Mouse (Mus musculus) intestine, embryonic 15.5 days (tissue): ENCODE measurements around the gene Pdzd8. TPM values are rescaled to one million over a fixed set of nuclear protein-coding genes. Genes with fewer than 3 reads are reported as not detected.

Experiments
- ATAC-seq: fragments of 200-750 bp; cut with Nextera tagmentation; 2 replicates; pipeline ENCODE4 v1.8.0; 2017; ENCODE audit warnings: moderate TSS enrichment, moderate library complexity
- H3K27ac ChIP-seq: fragments of 300-500 bp; sonication (generic); 2 replicates; pipeline ENCODE4 v1.5.1; 2015; ENCODE audit warnings: mild to moderate bottlenecking, inconsistent platforms
- H3K27me3 ChIP-seq: fragments of 300-500 bp; sonication (generic); replicated peaks from 2 replicates; pipeline ENCODE4 v1.6.1; 2015; ENCODE audit warnings: inconsistent platforms
- H3K36me3 ChIP-seq: fragments of 300-500 bp; sonication (generic); 2 replicates; pipeline ENCODE4 v1.6.1; 2015; ENCODE audit warnings: inconsistent platforms
- H3K4me1 ChIP-seq: fragments of 300-500 bp; sonication (generic); replicated peaks from 2 replicates; pipeline ENCODE4 v1.6.1; 2015; ENCODE audit warnings: inconsistent platforms
- H3K4me2 ChIP-seq: fragments of 300-500 bp; sonication (generic); replicated peaks from 2 replicates; pipeline ENCODE4 v1.6.1; 2015; ENCODE audit warnings: mild to moderate bottlenecking, inconsistent platforms
- H3K4me3 ChIP-seq: fragments of 300-500 bp; sonication (generic); replicated peaks from 2 replicates; pipeline ENCODE4 v1.5.1; 2015; ENCODE audit warnings: inconsistent platforms
- H3K9ac ChIP-seq: fragments of 300-500 bp; sonication (generic); 2 replicates; pipeline ENCODE4 v1.6.1; 2015; ENCODE audit warnings: inconsistent platforms
- H3K9me3 ChIP-seq: fragments of 300-500 bp; sonication (generic); 2 replicates; pipeline ENCODE4 v1.6.1; 2016; ENCODE audit warnings: inconsistent platforms
- WGBS: fragments of 180-500 bp; shearing (Covaris S2); methylation state at CpG from one replicate; pipeline ENCODE4 v1.1.7; 2015; 5-methylcytosine and 5-hydroxymethylcytosine counted together
- polyA plus RNA-seq: library from polyadenylated mRNA; unstranded; fragments of >200 nt; fragmentation: Nextera tagmentation; extraction: Ambion mirVana; gene quantifications from 2 replicates; pipeline ENCODE4 v1.2.1, GENCODE M21; 2015

Pdzd8 gene
- polyA plus RNA-seq, 1 experiment from 2014 or later = 10.1 TPM

DNA sequence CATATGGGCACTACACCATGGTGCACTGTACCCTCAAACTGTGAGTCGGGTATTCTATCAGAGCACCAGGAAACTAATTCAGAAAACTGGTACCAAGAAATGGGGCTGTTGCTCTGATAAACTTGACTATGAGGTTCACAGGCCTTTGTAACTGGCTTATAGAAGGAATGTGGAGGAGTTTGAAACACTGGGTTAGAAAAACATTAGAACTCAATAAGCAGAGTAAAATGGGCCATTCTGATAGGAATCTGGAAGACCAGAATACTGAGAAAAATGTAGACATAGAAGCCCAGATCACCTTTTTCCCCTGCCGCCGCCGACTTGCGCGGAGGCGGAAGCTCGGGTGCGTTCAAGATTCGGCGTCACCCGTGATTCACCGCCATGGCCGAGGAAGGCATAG is 23.6 kb downstream of the Pdzd8 start, which contains the start of gene Rps12-ps3:
Gene Rps12-ps3 (plus strand): TSS at position 301 of the 400 bp plus-strand sequence.
- no peak within 1 kb of the TSS for H3K4me3 ChIP-seq
- no peaks in the 10 kb centered on the region for H3K36me3 ChIP-seq
- H3K9ac ChIP-seq = no peak within 1 kb of the TSS
- no peaks in the 10 kb centered on the region for H3K27me3 ChIP-seq
- H3K4me1 ChIP-seq = no peaks in the 10 kb centered on the region
- no peak within 1 kb of the TSS for H3K27ac ChIP-seq
- no peaks in the 10 kb centered on the region for H3K9me3 ChIP-seq
- no peak for ATAC-seq
- H3K4me2 ChIP-seq = no peak within 1 kb of the TSS
- WGBS = 98% methylated on average over 14 of the region's 14 CpGs

DNA sequence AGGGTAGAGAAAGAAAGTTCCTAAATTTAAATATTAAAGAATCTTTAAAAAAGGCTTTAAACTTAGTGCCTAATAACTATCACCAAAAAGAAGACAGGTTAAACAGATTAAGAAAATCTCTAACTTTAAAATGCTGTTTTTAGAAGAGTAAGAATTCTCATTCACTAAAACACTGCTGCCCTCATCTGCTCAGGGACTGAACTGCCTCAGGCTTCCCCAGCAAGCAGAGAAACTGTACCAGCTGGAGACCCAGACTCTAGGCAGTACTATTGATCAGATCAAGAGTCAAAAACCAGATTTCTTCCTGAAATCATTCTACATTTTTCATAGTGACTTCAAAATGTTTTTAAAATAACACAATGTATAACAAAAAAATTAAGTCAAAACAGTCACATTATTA is 29.0 kb downstream of the Pdzd8 start:
- Histone ChIP-seq H3K4me3 (no peak overlapping the region), H3K36me3 (no peaks in the 10 kb centered on the region), H3K27me3 (no peaks in the 10 kb centered on the region), H3K9me3 (no peaks in the 10 kb centered on the region), H3K27ac (no peak overlapping the region), H3K4me2 (no peak overlapping the region), H3K4me1 (no peaks in the 10 kb centered on the region), H3K9ac (no peak overlapping the region)
- no peak for ATAC-seq

DNA sequence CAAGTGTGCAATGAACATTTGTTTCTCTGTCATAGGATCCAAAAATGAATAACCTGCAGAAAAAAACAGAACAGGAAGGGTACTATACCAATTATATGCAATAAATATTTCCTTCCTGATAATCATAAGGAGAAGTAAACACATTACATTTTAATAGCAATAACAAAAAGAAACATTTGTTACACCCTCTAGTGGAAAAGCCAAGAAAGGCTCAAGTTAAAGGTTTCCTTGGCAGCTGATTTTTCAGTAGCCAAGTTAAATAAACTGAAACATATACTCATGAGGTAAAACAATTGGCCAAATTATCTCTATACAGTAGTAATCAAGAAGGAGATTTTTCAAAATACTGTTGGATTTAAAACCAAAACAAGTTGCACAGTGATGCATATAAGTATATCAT is 30.3 kb downstream of the Pdzd8 start:
- Histone ChIP-seq H3K36me3 (no peaks in the 10 kb centered on the region), H3K27ac (no peak overlapping the region), H3K4me1 (no peaks in the 10 kb centered on the region)

DNA sequence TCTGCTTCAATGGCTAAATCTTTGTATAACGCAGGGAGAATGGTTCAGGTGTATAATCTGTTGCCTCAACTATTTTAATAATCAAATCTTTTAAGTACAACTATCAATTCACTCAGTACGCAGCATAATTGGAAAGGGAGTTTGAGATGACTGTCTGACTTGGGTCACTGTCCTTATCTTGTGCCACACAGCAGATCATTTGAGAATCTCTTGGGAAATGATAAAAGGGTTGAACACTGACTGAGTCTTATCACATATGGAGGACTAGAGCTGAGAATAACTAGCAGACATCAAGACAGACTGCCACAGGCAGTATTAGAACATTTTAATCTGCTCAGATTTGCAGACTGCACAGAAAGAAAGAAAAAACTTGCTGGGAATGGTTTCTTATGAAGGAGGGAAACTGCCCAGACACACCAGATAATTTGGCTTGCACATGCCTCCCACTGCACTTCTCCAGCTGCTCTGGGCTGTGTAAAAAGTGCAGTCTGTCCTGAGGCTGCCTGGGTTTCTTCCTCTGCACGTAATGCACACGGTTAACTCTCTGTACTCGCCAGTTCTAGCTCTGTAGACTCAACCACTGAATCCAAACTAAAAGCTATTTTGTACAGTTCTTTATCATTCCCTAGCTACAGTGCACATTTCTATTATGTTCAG is 53.3 kb downstream of the Pdzd8 start:
- ATAC-seq = no peak
- Histone ChIP-seq H3K4me1 (no peaks in the 10 kb centered on the region), H3K4me3 (no peak overlapping the region), H3K4me2 (no peak overlapping the region), H3K9me3 (no peaks in the 10 kb centered on the region), H3K9ac (no peak overlapping the region), H3K36me3 (no peaks in the 10 kb centered on the region), H3K27me3 (no peaks in the 10 kb centered on the region), H3K27ac (no peak overlapping the region)
- 77% methylated on average over 5 of the region's 5 CpGs for WGBS

More for the DNA sequence above, 30.3 kb downstream of the Pdzd8 start:
- Histone ChIP-seq H3K4me2 (no peak overlapping the region), H3K9me3 (no peaks in the 10 kb centered on the region), H3K27me3 (no peaks in the 10 kb centered on the region), H3K4me3 (no peak overlapping the region), H3K9ac (no peak overlapping the region)
- ATAC-seq = no peak

DNA sequence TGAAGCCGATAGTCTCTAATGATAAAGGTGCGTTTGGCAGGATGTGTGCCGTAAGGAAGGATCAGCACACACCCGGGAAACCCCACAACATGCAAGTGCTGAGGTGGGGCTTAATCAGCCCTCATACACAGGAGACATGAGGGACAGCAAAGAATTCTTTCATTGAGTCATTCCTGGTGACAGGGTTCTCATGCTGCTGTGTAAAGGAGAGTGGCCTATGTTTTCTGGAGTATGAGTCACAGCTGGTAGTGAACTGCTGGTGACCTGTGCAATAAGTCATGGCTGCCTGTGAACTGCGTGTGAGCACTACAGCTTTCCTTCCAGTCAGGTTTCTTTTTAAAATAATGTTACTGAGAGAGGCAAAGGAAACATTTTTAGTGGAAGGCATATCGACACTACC is 55.8 kb downstream of the Pdzd8 start:
- Histone ChIP-seq H3K36me3 (no peaks in the 10 kb centered on the region), H3K9ac (no peak overlapping the region), H3K4me1 (no peaks in the 10 kb centered on the region), H3K27ac (no peak overlapping the region), H3K9me3 (no peaks in the 10 kb centered on the region), H3K4me3 (no peak overlapping the region), H3K27me3 (no peaks in the 10 kb centered on the region), H3K4me2 (no peak overlapping the region)
- WGBS = 79% methylated on average over 6 of the region's 6 CpGs
- no peak for ATAC-seq

- ATAC-seq = no peak
Measured at GRCm38 (mm10) chr19:59289042-59289441, 56.5 kb downstream of the Pdzd8 start.

GRCm38 (mm10) chr19:59282001-59282400 is 63.6 kb downstream of the Pdzd8 start:
- no peaks in the 10 kb centered on the region for H3K27me3 ChIP-seq
- no peak overlapping the region for H3K27ac ChIP-seq
- no peaks in the 10 kb centered on the region for H3K36me3 ChIP-seq
- WGBS = 68% methylated on average over 3 of the region's 3 CpGs
- no peak overlapping the region for H3K4me3 ChIP-seq
- H3K9ac ChIP-seq = no peak overlapping the region
- H3K9me3 ChIP-seq = no peaks in the 10 kb centered on the region
- H3K4me1 ChIP-seq = no peaks in the 10 kb centered on the region
- H3K4me2 ChIP-seq = no peak overlapping the region
- ATAC-seq = no peak

More at GRCm38 (mm10) chr19:59289042-59289441, 56.5 kb downstream of the Pdzd8 start:
- Histone ChIP-seq H3K4me2 (no peak overlapping the region), H3K4me3 (no peak overlapping the region), H3K27ac (no peak overlapping the region), H3K36me3 (no peaks in the 10 kb centered on the region), H3K4me1 (no peaks in the 10 kb centered on the region), H3K27me3 (no peaks in the 10 kb centered on the region), H3K9ac (no peak overlapping the region), H3K9me3 (no peaks in the 10 kb centered on the region)

GRCm38 (mm10) chr19:59280841-59281240 is 64.7 kb downstream of the Pdzd8 start:
- ATAC-seq = no peak
- H3K27ac ChIP-seq = no peak overlapping the region

DNA sequence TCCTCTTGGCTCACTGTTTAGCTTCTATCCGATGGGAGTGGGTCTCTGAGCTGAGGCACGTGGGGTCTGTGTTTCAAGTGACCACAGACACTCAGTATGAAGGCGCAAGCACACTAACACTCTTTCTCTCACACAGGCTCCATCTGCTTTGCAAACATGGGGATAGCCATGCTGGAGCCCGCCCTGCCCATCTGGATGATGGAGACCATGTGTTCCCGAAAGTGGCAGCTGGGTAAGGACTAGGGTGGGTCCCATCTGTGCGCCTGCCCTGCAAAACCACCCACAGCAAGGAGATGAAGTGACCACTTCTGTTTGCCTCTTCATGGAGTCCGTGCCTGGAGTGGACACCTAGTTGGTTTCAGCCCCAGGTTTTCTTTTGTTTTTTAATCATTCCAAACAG is 69.2 kb downstream of the Pdzd8 start:
- no peak overlapping the region for H3K27ac ChIP-seq
- ATAC-seq = no peak
- no peaks in the 10 kb centered on the region for H3K9me3 ChIP-seq
- H3K4me2 ChIP-seq = no peak overlapping the region
- no peaks in the 10 kb centered on the region for H3K27me3 ChIP-seq
- H3K9ac ChIP-seq = no peak overlapping the region
- H3K4me1 ChIP-seq = no peaks in the 10 kb centered on the region
- no peak overlapping the region for H3K4me3 ChIP-seq
- WGBS = 78% methylated on average over 7 of the region's 7 CpGs
- H3K36me3 ChIP-seq = no peaks in the 10 kb centered on the region

More at GRCm38 (mm10) chr19:59280841-59281240, 64.7 kb downstream of the Pdzd8 start:
- Histone ChIP-seq H3K9me3 (no peaks in the 10 kb centered on the region), H3K4me1 (no peaks in the 10 kb centered on the region), H3K36me3 (no peaks in the 10 kb centered on the region), H3K4me3 (no peak overlapping the region), H3K9ac (no peak overlapping the region), H3K4me2 (no peak overlapping the region), H3K27me3 (no peaks in the 10 kb centered on the region)

DNA sequence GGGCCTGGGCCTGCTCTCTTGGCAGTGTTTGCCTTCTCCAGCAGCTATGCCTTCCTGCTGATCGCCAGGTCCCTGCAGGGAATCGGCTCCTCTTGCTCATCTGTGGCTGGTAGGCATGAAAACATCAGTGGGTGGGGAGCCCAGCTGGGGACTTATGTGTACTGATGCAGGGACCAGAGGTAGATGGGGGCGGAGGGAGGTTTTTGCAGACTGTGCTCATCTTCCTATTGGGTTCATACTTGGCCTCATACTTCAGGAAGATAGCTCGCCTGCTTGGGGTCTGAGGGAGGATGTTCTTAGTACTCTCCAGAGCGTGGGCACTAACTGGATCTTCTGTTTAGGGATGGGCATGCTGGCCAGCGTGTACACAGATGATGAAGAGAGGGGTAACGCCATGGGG is 72.4 kb downstream of the Pdzd8 start:
- no peak for ATAC-seq
- no peaks in the 10 kb centered on the region for H3K27me3 ChIP-seq

DNA sequence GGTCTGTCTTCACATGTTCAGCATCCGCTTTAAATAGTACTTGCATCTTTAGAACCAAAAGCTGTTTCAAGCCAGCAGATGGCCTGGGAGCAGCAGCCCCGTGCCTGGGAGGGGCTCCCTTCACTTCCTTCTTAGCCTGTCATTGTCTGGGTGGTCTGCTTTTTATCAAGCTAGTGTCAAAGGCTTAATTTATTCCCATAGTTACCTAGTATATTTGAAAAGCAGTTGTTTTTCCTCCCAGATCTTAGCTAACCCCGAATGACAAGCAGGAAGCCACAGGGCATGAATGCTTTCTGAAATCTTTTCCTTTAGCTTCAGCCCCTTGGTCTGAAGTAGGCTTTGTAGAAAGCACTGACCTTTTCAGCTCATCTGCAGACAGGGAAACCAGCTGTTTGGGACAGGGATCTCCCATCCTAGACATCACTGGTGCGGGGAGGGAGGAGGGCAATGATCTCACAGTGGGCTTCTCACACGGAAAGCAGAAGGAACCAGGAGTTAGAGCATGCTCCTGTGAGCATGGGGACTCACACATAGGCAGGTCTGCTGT is 78.1 kb downstream of the Pdzd8 start:
- H3K9me3 ChIP-seq = no peaks in the 10 kb centered on the region
- H3K4me3 ChIP-seq = no peak overlapping the region
- peak; percentile 63 for ATAC-seq
- H3K36me3 ChIP-seq = no peaks in the 10 kb centered on the region
- peak overlapping the region; percentile 73 for H3K27ac ChIP-seq
- WGBS = 18% methylated on average over 5 of the region's 5 CpGs
- no peak overlapping the region; the same call in 1 of the 2 replicates for H3K4me2 ChIP-seq
- H3K27me3 ChIP-seq = 0 out of 2 replicates have a peak, but pooled peaks cover 4% of the 10 kb centered on the region
- H3K9ac ChIP-seq = no peak overlapping the region
- H3K4me1 ChIP-seq = no peaks in the 10 kb centered on the region

More for the DNA sequence above, 72.4 kb downstream of the Pdzd8 start:
- H3K27ac ChIP-seq = no peak overlapping the region
- H3K4me2 ChIP-seq = no peak overlapping the region
- no peak overlapping the region for H3K4me3 ChIP-seq
- no peak overlapping the region for H3K9ac ChIP-seq
- no peaks in the 10 kb centered on the region for H3K9me3 ChIP-seq
- no peaks in the 10 kb centered on the region for H3K4me1 ChIP-seq
- no peaks in the 10 kb centered on the region for H3K36me3 ChIP-seq
- 95% methylated on average over 7 of the region's 7 CpGs for WGBS

DNA sequence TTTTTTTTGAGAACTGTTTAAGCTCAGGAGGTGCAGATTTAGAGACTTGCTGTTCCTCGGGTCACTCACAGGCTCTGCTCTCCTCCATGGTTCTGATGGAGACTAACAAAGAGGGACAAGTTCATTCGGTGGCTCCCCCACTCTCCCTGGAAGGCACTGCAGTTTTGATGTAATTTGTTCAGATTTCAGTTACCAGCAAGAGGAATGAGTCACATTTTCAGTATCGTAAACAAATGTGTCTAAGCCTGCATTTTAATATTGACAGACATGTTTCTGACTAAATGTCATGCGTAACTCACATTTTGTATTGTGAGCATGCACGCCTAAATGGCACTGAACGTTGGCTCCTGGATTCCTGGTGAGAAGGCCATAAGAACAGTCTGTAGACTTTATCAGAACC is 79.7 kb downstream of the Pdzd8 start:
- H3K4me3 ChIP-seq = no peak overlapping the region
- peaks cover 5% of the 10 kb centered on the region; the same call in 1 of the 2 replicates for H3K4me1 ChIP-seq
- H3K27me3 ChIP-seq = peaks cover 4% of the 10 kb centered on the region; the same call in 1 of the 2 replicates
- 63% methylated on average over 6 of the region's 6 CpGs for WGBS
- H3K27ac ChIP-seq = no peak overlapping the region
- H3K9ac ChIP-seq = no peak overlapping the region
- H3K4me2 ChIP-seq = no peak overlapping the region
- no peaks in the 10 kb centered on the region for H3K9me3 ChIP-seq
- no peak for ATAC-seq
- no peaks in the 10 kb centered on the region for H3K36me3 ChIP-seq
